9 mouse cellular contexts compared by ENCODE assay signal in the genomic region with DNA sequence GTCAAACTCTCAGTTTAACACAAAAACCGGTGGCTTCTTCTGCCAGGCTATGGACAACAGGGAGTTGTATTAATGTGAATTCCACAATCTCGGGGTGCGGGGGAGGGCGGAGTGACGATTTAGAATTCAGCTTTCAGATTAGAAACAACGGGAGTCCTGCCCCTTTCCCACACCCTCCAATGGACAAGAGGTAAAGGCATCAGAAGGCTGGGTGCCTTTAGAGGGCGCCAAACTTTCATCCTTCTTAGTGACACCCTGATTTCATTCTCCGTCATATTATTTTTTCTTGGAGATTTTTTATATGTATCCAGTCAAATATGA. TPM values are rescaled to one million over a fixed set of nuclear protein-coding genes. Genes with fewer than 3 reads are reported as not detected.
DNase-seq lines count a peak whose midpoint lies in the region; ATAC-seq and TF ChIP-seq lines count a peak whose summit lies in the region.
"Had no signal": no experiment of that assay in that cellular context is flagged by ENCODE, and none has a peak within 500 bp of the region (broad histone marks: within the 10 kb centered on the region; RNA-seq: fewer than 3 reads in every experiment).

Gene Fmo4, minus strand, starts transcription at position 137 of the 321 bp plus-strand sequence.

- no peaks in the 10 kb centered on the region for H3K9me3 ChIP-seq in neural tube, embryonic 11.5 days (ENCODE audit: control insufficient read depth, low read length)
- H3K9me3 ChIP-seq in heart, embryonic 11.5 days (replicated peaks; ENCODE audit: control insufficient read depth, low read length): no peaks in the 10 kb centered on the region
- no peaks in the 10 kb centered on the region for H3K9me3 ChIP-seq in kidney, postnatal 0 days (replicated peaks; ENCODE audit: low read length)

- no peak within 1 kb of the TSS for H3K4me3 ChIP-seq in neural tube, embryonic 11.5 days (ENCODE audit: low read depth, low read length)
- no peak within 1 kb of the TSS for H3K4me3 ChIP-seq in heart, embryonic 11.5 days (ENCODE audit: low read depth, low read length)
- H3K4me3 ChIP-seq in kidney, postnatal 0 days (replicated peaks; ENCODE audit: low read depth, low read length): no peak within 1 kb of the TSS

- no peaks in the 10 kb centered on the region for H3K4me1 ChIP-seq in neural tube, embryonic 11.5 days (ENCODE audit: control insufficient read depth, insufficient read depth, low read length)
- no peaks in the 10 kb centered on the region for H3K4me1 ChIP-seq in heart, embryonic 11.5 days (ENCODE audit: control insufficient read depth, insufficient read depth, low read length)
- no peaks in the 10 kb centered on the region for H3K4me1 ChIP-seq in kidney, postnatal 0 days (replicated peaks; ENCODE audit: insufficient read depth, low read length)

- H3K27ac ChIP-seq in neural tube, embryonic 11.5 days (ENCODE audit: low read depth, low read length): no peak within 1 kb of the TSS
- no peak within 1 kb of the TSS for H3K27ac ChIP-seq in heart, embryonic 11.5 days (ENCODE audit: low read depth, low read length)
- H3K27ac ChIP-seq in kidney, postnatal 0 days: peak within 1 kb of the TSS; percentile 74

- no peaks in the 10 kb centered on the region for H3K27me3 ChIP-seq in neural tube, embryonic 11.5 days (ENCODE audit: control insufficient read depth, insufficient read depth, low read length)
- no peaks in the 10 kb centered on the region for H3K27me3 ChIP-seq in heart, embryonic 11.5 days (ENCODE audit: control insufficient read depth, insufficient read depth, low read length)
- no peaks in the 10 kb centered on the region for H3K27me3 ChIP-seq in kidney, postnatal 0 days (ENCODE audit: insufficient read depth, low read length)

- WGBS in neural tube, embryonic 11.5 days: 47% methylated on average over 8 of the region's 8 CpGs
- WGBS in heart, embryonic 11.5 days (ENCODE audit: insufficient replicate concordance): 47% methylated on average over 8 of the region's 8 CpGs
- WGBS in kidney, postnatal 0 days: 53% methylated on average over 8 of the region's 8 CpGs

- no peak within 1 kb of the TSS for H3K9ac ChIP-seq in neural tube, embryonic 11.5 days (ENCODE audit: low read length)
- no peak within 1 kb of the TSS for H3K9ac ChIP-seq in heart, embryonic 11.5 days (ENCODE audit: low read depth, low read length)
- no peak within 1 kb of the TSS for H3K9ac ChIP-seq in kidney, postnatal 0 days (ENCODE audit: low read depth, low read length)

- peak; percentile 63 for TF ChIP-seq CTCF in kidney, postnatal 0 days (IDR thresholded peaks at IDR 0.05; ENCODE audit: low read depth)

- no peak within 1 kb of the TSS for H3K4me2 ChIP-seq in neural tube, embryonic 11.5 days (ENCODE audit: low read depth)
- H3K4me2 ChIP-seq in heart, embryonic 11.5 days: peak within 1 kb of the TSS; percentile 9; the same call in 1 of the 2 replicates
- no peak within 1 kb of the TSS for H3K4me2 ChIP-seq in kidney, postnatal 0 days (ENCODE audit: low read length)

- DNase-seq in neural tube, embryonic 11.5 days (ENCODE audit: low spot score): peak; percentile 24
- no peak for DNase-seq in neural tube, embryonic 10.5 days (ENCODE audit: extremely low spot score, low spot score)
- DNase-seq in adrenal gland, postnatal 36 days: peak; percentile 62 to 63
- peak; percentile 42 for DNase-seq in kidney, postnatal 0 days (ENCODE audit: low spot score)
- peak; percentile 73 for DNase-seq in lung, postnatal 14 days
- peak; percentile 81 for DNase-seq in yolk sac, embryonic 10.5 days (ENCODE audit: low spot score)

- ATAC-seq in neural tube, embryonic 11.5 days (ENCODE audit: insufficient read depth, low FRiP score, low TSS enrichment): 0 out of 2 replicates have a peak, but pooled peaks have one; percentile 36
- no peak for ATAC-seq in heart, embryonic 11.5 days (replicated peaks; ENCODE audit: insufficient number of reproducible peaks, low FRiP score, low TSS enrichment)
- no peak for ATAC-seq in kidney, postnatal 0 days (replicated peaks; ENCODE audit: low FRiP score, low read depth)

- no peaks in the 10 kb centered on the region for H3K36me3 ChIP-seq in neural tube, embryonic 11.5 days (ENCODE audit: control insufficient read depth, insufficient read depth, low read length)
- H3K36me3 ChIP-seq in heart, embryonic 11.5 days (ENCODE audit: control insufficient read depth, insufficient read depth, low read length): no peaks in the 10 kb centered on the region
- H3K36me3 ChIP-seq in kidney, postnatal 0 days (ENCODE audit: insufficient read depth, low read length): no peaks in the 10 kb centered on the region

RNA-seq across cellular contexts. Expression of gene Fmo4, which starts in this region (rescaled TPM):
- 0.28 and 0.65 TPM in 2 replicates for polyA plus RNA-seq in neural tube, embryonic 11.5 days (2014; fragmentation: Nextera tagmentation; extraction: Ambion mirVana)
- 1 to 10 TPM in 1 of 2 experiments, under 1 TPM in 1; 0.93 to 1.1 TPM for total RNA-seq in adrenal gland, postnatal 36 days (2021)
- polyA plus RNA-seq in heart, embryonic 11.5 days (2014; fragmentation: Nextera tagmentation; extraction: Ambion mirVana): not detected in 2 replicates
- polyA plus RNA-seq in kidney, postnatal 0 days (2015; fragmentation: Nextera tagmentation; extraction: Ambion mirVana): 2.2 and 2.3 TPM in 2 replicates
- total RNA-seq: common myeloid progenitor, adult 5-6 weeks had no signal
- polyA plus RNA-seq: limb, embryonic 11.5 days had no signal

Comparison
In these comparisons a context has a peak if more than half of its experiments do, and no peak if none do; other contexts are left out.
1. Peak in DNase-seq and ATAC-seq in neural tube, embryonic 11.5 days; RNA of the gene not detected or under 1 TPM.